Mouse (Mus musculus): ENCODE measurements at regions not wholly inside any gene's neighbourhood (a gene's known extent, or its start where the extent isn't known, plus 50 kb on each side); places are given as distances from the start of the nearest gene placed in this dataset.

- no peak for DNase-seq (ENCODE audit: low spot score in 2 of 2)
Observed at GRCm38 (mm10) chr9:85380756-85381155, 53.6 kb upstream of the Tent5a start.

- DNase-seq (ENCODE audit: low spot score in 2 of 2) = no peak
Observed at GRCm38 (mm10) chr9:85379135-85379534, 52.0 kb upstream of the Tent5a start.
